Mouse (Mus musculus): ENCODE measurements around the gene Glis2. TPM values are rescaled to one million over a fixed set of nuclear protein-coding genes. Genes with fewer than 3 reads are reported as not detected.
A peak's percentile ranks its signal among the peaks of the same experiment; 100 is the strongest.

Gene Glis2
- total and polyA plus RNA-seq, 3 experiments, result 0.59 to 3.3 (median 2.5) TPM

DNA sequence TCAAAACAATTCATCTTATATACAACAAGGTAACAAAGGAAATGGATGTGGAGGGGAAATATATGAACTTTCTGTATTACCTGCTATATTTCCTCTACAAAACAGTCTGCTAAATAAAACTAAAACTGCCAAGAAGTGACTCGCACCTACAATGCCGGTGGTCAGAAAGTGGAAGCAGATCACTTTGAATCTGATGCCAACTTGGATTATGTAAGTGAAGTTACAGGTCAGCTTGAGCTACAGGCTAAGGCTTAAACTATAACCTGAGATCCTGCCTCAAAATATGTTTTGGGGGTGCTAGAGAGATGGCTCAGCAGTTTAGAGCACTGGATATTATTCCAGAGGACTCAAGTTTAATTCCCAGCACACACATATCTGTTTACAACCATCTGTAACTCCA is 71.2 kb downstream of the Glis2 start:
- no peak for DNase-seq (ENCODE audit: extremely low read depth)
- no peak overlapping the region for H3K27ac ChIP-seq (ENCODE audit: insufficient read depth, low read depth)
- no peak overlapping the region for H3K4me2 ChIP-seq (ENCODE audit: insufficient read depth, low read depth, poor library complexity, severe bottlenecking)
- no peak overlapping the region for H3K4me3 ChIP-seq (replicated peaks in 1 of 3; ENCODE audit: low read depth in 2 of 3, low read length in 2 of 3, poor library complexity in 1 of 3)
- in situ Hi-C loops (cut with MboI; ENCODE audit: low pct_ligation_motif_present, low pct_unique_long_range_greater_than_20kb, low sequenced_read_pairs) (no loop called here), dilution Hi-C loops (cut with MboI; ENCODE audit: extremely low pct_ligation_motif_present, extremely low pct_unique_long_range_greater_than_20kb, low sequenced_read_pairs) (no loop called here)
- TF ChIP-seq ETS1 (conservative IDR thresholded peaks at IDR 0.05; ENCODE audit: low read depth, low read length) (no peak), IRF4 (IDR thresholded peaks at IDR 0.05; ENCODE audit: low read depth, low read length) (no peak), MAFK (IDR thresholded peaks at IDR 0.05; ENCODE audit: insufficient replicate concordance, low read length) (no peak), USF2 (conservative IDR thresholded peaks at IDR 0.05; ENCODE audit: low read depth, low read length) (no peak)
- H3K79me2 ChIP-seq (replicated peaks; ENCODE audit: control insufficient read depth, extremely low read depth, insufficient read depth, poor library complexity, severe bottlenecking), result no peaks in the 10 kb centered on the region
- H3K36me3 ChIP-seq (replicated peaks in 1 of 2; ENCODE audit: control insufficient read depth in 1 of 2, insufficient read depth in 1 of 2, low read length in 1 of 2), result peaks cover 77 to 90% of the 10 kb centered on the region in 2 experiments
- H3K9me3 ChIP-seq (replicated peaks; ENCODE audit: low read length), result no peaks in the 10 kb centered on the region
- no peak overlapping the region for H3K9ac ChIP-seq (ENCODE audit: insufficient read depth, low read depth)
- peaks cover 0 to 15% of the 10 kb centered on the region in 2 experiments; a peak in 2 of 4 replicates for H3K4me1 ChIP-seq (ENCODE audit: control insufficient read depth in 1 of 2, insufficient read depth in 2 of 2)
- H3K27me3 ChIP-seq (replicated peaks), result no peaks in the 10 kb centered on the region

DNA sequence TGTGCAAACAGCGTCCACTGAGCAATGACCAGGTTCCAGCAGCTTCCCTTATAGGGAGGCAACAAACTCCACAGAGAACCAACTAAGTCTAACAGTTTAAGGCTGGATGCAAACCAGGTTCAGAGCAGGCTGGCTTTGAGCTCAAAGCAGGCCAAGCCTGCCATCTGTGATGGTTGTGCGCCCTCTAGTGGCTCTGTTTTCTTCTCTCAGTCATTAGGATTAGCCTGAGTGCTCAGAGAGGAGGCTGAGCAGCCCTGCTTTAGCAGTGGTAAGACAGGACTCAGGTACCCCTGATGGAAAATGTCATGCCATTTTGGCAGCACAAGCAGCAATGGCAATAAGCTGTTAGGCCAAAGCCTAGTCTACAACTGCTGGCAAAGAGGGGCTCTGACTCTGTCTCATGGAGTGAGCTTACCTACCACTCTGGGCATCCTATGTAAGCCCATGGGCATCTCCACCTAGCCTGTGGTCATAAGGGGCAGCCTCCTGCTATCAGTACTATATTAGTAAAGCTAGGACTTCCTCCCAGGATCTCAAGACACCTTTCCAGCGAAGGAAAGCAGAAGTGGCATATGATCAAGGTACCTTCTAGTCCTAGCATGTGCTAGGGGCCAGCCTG is 72.8 kb downstream of the Glis2 start:
- no peak overlapping the region for H3K4me3 ChIP-seq (replicated peaks in 1 of 3; ENCODE audit: low read depth in 2 of 3, low read length in 2 of 3, poor library complexity in 1 of 3)
- no peak overlapping the region for H3K4me2 ChIP-seq (ENCODE audit: insufficient read depth, low read depth, poor library complexity, severe bottlenecking)
- peaks cover 73 to 88% of the 10 kb centered on the region in 2 experiments for H3K36me3 ChIP-seq (replicated peaks in 1 of 2; ENCODE audit: control insufficient read depth in 1 of 2, insufficient read depth in 1 of 2, low read length in 1 of 2)
- H3K4me1 ChIP-seq (ENCODE audit: control insufficient read depth in 1 of 2, insufficient read depth in 2 of 2), result peaks cover 0 to 15% of the 10 kb centered on the region in 2 experiments; a peak in 2 of 4 replicates
- no peak overlapping the region for H3K9ac ChIP-seq (ENCODE audit: insufficient read depth, low read depth)
- in situ Hi-C loops (cut with MboI; ENCODE audit: low pct_ligation_motif_present, low pct_unique_long_range_greater_than_20kb, low sequenced_read_pairs), result no loop called here
- dilution Hi-C loops (cut with MboI; ENCODE audit: extremely low pct_ligation_motif_present, extremely low pct_unique_long_range_greater_than_20kb, low sequenced_read_pairs), result no loop called here
- peak; percentile 93 for DNase-seq (ENCODE audit: extremely low read depth)
- no peak overlapping the region for H3K27ac ChIP-seq (ENCODE audit: insufficient read depth, low read depth)
- H3K79me2 ChIP-seq (replicated peaks; ENCODE audit: control insufficient read depth, extremely low read depth, insufficient read depth, poor library complexity, severe bottlenecking), result no peaks in the 10 kb centered on the region
- H3K9me3 ChIP-seq (replicated peaks; ENCODE audit: low read length), result no peaks in the 10 kb centered on the region
- TF ChIP-seq NRF1 (IDR thresholded peaks at IDR 0.05; ENCODE audit: low read depth, low read length) (peak; percentile 46; the same call in 1 of the 2 replicates), USF1 (IDR thresholded peaks at IDR 0.05; ENCODE audit: low read depth, low read length) (no peak), CHD1 (IDR thresholded peaks at IDR 0.05; ENCODE audit: low read depth, low read length) (no peak), ELF1 (IDR thresholded peaks at IDR 0.05; ENCODE audit: low read depth, low read length) (peak; percentile 9; the same call in 1 of the 2 replicates), ZKSCAN1 (IDR thresholded peaks at IDR 0.05; ENCODE audit: borderline replicate concordance, low read depth, low read length) (no peak), KAT2A (IDR thresholded peaks at IDR 0.05; ENCODE audit: insufficient replicate concordance, low read length) (no peak), E2F4 (IDR thresholded peaks at IDR 0.05; ENCODE audit: insufficient replicate concordance, low read depth, low read length) (no peak), RAD21 (IDR thresholded peaks at IDR 0.05; ENCODE audit: low read depth, low read length) (peak; percentile 99), EP300 (IDR thresholded peaks at IDR 0.05; ENCODE audit: low read length) (no peak), ZC3H11A (IDR thresholded peaks at IDR 0.05; ENCODE audit: low read depth, low read length) (peak; percentile 64), ZMIZ1 (IDR thresholded peaks at IDR 0.05; ENCODE audit: low read depth, low read length) (no peak), CTCF (conservative IDR thresholded peaks at IDR 0.05 in 1 of 2, IDR thresholded peaks at IDR 0.05 in 1 of 2; ENCODE audit: low read depth in 2 of 2, low read length in 2 of 2) (peak; percentile 88 to 99), IRF4 (IDR thresholded peaks at IDR 0.05; ENCODE audit: low read depth, low read length) (0 out of 2 replicates have a peak, but pooled peaks have one; percentile 15), GABPA (IDR thresholded peaks at IDR 0.05; ENCODE audit: insufficient replicate concordance, low read depth, low read length) (no peak), HCFC1 (IDR thresholded peaks at IDR 0.05; ENCODE audit: low read depth, low read length) (no peak), SMC3 (IDR thresholded peaks at IDR 0.05; ENCODE audit: low read depth, low read length) (peak; percentile 93)
- no peaks in the 10 kb centered on the region for H3K27me3 ChIP-seq (replicated peaks)

Measured in CH12.LX (cell line).